Mouse (Mus musculus) right cerebral cortex, postnatal 25 days (tissue): ENCODE results near the gene Col1a2.

Experiments used
- DNase-seq: peaks from one replicate; pipeline ENCODE4 v3.0.0; 2022

Gene Col1a2

DNA sequence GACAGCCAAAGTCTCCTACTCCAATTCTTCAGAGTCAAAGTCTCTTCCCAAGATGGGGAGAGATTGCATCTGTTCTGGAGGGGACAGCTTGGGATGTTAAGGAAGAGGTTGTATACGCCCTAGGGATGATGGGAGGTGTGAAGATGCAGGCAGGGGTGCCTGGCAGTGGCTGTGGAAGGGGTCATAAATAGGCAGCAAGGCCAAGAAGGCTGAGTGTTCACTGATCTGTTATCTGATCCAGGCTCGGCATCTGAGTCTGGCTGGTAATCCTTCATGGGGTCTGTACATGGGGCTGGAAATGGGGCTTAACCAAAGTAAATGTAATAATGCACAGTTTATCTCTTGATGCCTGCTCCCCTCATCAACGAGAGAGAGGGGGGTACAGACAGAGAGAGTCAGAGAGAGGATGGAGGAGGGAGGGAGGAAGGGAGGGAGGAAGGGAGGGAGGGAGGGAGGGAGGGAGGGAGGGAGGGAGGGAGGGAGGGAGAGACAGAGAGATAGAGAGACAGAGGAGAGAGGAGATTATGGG lies at the start of gene Col1a2:
Gene Col1a2, plus strand, starts transcription at position 212 of the 529 bp plus-strand sequence.
- no peak for DNase-seq

GRCm38 (mm10) chr6:4455518-4455917 lies 49.1 kb upstream of the Col1a2 start:
- no peak for DNase-seq

DNA sequence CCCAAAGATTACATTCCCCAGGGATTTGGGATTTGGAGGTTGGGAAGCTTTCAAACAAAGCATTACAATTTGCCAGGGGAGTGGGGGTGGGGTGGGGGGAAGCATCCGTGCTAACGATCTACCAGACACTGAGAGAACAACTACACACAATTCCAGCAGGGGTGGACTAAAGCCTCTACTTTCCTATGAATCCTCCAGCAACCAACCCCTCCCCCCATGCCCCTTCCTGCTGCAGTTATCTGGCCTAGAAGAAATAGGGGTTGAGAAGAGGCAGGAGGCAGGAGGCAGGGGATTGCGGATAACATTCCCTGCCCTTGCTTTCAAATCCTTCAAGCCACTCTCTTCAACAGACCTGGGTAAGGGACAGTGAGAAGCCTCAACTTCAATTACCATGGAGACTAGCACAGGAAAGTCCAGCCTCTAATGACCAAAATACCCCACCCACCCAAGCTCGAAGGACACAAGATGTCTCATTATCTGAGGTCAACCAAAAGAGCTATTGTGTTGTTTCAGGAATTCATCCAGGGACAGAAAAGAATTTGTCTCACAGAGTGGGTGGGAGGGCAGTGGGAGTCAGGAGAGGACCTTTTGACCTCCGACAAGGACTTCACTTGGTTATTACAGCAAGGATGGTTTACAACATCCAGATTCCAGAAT lies 48.5 kb upstream of the Col1a2 start:
- DNase-seq: no peak

DNA sequence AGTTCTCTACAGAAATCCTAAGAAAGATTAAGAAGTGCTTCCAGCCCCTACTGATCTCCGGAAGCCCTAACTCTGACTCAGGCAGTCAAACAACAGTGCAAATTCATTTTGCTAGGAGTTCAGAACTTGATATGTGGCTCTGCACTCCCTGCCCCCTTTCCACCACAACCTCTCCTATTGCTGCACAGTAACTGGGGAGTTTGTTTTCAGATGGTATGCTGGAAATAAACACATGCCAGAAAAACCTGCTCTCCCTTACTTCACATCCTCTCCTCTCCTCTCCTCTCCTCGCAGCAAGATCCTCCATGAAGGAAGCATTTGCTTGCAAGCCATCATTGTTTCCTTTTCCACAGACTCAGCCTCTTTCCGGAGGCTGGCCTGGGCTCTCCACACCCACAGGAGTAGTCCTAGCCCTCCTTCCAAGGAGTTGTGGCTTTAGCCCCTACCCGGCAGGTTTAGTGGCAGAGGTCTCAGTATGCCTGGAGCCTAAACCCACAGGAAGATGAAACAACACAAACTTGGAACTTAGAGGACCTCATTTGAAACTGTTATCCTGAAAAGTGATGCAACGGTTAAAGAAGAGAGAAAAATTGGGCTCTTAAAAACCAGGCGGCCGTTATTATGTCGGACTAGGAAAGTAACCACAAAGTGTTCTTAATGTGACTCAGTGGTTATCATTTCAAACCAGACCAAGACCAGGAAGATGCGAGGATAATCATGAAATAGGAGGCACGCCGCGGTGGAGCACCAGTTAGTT lies 47.7 kb upstream of the Col1a2 start:
- DNase-seq: no peak

DNA sequence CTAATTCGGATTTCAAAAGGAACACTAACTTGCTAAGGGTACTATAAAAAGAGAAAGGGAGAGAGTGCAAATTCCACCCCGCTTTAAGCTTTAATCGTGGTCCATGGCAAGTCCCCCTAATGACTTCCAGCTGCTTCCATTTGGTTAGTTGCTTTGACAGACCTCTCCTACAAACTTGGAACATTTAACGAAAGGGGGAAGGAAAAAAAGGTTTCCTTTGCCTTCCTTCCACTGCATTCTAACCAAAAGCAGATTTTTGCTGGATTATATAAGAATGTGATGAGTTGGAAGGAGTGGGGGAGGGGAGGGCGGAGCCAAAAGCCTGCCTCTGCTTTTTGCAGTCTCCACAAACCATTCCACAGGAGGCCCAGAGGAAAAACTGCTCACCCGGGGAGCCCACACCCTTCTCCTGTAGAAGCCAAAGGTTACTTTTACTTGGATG lies 47.0 kb upstream of the Col1a2 start:
- no peak for DNase-seq

DNA sequence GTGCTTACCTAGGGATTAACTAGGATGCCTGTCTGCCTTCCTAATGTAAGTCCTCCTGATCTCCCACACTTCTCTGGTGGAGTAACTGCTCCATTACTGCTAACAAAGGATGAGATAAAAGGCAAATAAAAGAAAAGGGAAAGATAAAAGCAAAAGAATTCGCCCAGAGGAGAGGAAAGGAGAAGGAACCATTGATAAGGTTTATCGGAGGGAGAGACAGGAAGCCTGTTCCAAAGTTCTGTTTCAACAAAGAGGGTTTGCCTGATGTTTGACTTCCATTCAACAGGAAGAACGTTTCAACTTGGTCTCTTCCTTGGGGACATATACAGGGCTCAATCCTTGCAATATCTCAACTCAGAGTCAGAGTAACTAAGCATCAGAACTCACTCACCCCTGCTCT lies 39.3 kb upstream of the Col1a2 start:
- DNase-seq: no peak

DNA sequence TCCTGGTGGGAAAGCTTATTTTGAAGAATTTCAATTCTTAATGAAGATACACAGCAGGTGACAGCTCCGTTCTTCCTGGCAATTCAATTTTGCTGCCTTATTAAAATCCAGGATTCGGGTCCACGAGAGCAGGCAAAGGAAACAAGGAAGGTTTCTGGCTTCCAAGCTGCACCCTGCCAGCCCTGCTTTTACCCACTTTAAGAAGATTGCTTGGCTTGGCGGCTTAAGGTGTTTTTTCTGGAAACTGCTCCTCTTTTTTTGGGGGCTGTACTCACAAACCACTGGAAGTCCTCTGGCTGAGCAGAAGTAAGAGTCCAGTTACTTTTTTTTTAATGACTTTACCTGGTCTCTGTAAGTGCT lies 21.1 kb upstream of the Col1a2 start:
- no peak for DNase-seq

GRCm38 (mm10) chr6:4483937-4484601 lies 20.5 kb upstream of the Col1a2 start:
- no peak for DNase-seq

GRCm38 (mm10) chr6:4488349-4488748 lies 16.3 kb upstream of the Col1a2 start:
- DNase-seq: no peak

DNA sequence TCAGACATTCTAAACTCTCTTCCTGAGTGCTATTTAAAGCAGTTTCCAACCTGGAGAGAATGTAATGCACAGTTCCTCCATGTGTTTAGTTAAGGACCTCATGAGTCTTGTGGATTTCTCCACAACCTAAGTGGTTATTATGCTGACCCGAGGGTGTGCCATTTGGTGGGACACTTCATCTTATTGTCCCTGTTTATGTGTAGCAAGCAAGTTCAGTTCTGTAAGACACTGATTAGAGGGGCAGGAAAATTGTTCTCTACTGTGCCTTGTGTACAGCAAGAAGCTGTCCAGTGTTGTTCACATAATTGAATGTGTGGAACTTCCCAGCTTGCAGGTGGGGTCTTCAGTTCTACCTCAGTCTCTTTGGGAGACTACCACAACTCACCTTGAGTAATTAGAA lies 15.6 kb upstream of the Col1a2 start:
- DNase-seq: no peak

GRCm38 (mm10) chr6:4489366-4490245 lies 15.0 kb upstream of the Col1a2 start:
- DNase-seq: no peak

DNA sequence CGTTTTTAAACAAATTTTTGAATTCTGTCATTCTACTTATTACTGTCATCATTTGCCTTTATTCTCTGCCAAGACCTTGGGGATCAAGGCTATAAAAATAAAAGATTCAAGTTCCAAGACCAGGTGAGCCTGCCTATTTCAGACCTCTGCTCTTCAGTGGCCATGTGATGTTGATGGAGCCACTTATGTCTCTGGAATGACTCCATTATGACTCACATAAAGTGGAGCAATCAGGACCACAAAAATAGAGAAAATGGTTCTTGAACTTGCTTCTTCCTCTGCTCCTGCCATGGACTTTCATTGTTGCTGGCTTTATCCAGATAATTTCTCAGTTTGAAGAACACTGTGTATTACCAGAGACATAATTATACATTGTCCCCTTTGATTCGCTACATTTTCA lies 10.9 kb upstream of the Col1a2 start:
- no peak for DNase-seq

DNA sequence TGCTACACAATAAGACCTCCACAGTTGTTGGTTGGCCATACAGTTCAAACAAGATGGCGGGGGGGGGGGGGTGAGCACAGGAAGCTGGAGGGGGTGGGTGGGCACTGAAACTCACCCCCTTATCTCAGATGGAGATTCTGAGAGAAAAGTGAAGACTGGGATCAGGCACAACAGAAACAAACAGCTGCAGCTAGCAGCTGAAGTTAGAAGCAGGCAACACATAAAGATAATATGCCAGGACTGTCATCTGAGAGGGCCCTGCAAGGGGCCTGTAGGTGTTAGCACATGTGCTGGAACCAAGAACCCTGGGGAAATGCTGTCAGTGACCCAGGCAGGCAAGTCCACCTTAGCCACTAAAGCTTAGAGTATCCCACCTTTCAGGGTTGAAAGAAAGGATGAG lies 8.2 kb upstream of the Col1a2 start:
- no peak for DNase-seq

DNA sequence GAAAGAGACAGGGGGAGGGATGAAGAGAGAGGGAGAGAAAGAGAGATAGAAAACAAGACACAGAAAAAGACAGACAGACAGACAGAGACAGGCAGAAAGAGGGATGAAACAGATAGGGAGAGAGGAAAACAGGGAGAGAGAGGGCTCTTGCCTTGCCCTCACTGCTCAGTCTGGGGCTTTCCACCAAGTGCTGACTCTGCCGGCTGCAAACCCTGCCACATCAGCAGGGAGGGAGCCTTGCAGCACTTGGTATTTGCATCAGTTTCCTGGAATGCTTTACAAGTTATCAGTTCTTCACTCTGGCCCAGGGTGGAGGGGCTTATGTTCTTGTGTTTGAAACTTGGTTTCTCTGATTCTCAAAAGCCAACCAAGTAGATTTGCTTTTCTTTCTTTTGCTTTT lies 1.5 kb upstream of the Col1a2 start:
- no peak for DNase-seq

DNA sequence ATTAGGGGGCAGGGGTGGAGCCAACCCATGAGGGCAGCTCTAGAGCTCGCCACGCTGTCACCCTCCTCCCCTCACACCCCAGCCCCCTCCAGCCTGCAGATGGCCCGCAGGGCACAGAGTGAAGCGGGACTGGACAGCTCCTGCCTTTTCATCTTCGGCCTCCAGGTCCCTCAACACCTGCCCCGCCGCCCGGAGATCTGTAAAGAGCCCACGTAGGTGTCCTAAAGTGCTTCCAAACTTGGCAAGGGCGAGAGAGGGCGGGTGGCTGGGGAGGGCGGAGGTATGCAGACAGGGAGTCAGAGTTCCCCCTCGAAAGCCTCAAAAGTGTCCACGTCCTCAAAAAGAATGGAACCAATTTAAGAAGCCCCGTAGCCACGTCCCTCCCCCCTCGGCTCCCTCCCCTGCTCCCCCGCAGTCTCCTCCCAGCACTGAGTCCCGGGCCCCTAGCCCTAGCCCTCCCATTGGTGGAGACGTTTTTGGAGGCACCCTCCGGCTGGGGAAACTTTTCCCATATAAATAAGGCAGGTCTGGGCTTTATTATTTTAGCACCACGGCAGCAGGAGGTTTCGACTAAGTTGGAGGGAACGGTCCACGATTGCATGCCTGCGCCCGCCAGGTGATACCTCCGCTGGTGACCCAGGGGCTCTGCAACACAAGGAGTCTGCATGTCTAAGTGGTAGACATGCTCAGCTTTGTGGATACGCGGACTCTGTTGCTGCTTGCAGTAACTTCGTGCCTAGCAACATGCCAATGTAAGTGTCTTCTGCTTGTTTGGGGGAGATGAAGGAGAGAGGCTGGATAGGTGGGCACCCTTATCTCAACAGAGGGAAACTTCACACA lies 764 bp downstream of the Col1a2 start:
- no peak for DNase-seq

GRCm38 (mm10) chr6:4506106-4506505 lies 1.5 kb downstream of the Col1a2 start:
- no peak for DNase-seq

DNA sequence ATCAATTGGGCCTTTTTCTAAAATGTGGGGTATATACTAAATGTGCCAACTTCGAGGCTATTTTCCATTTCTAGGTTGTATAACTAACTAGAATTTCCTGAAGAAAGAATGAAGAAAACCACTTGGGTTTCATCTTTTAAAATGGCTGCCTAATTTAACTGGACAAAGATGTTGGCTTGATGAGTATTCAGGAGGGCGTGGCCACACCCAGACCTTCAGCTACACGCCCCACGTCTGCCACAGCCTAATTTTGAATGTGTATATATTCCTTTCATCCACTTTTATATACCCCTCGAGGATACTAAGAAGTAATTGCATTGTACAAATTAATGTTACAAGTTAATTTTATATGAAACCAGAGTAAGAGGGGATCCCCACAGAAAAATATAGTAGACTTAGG lies 2.2 kb downstream of the Col1a2 start:
- no peak for DNase-seq

GRCm38 (mm10) chr6:4507323-4507722 lies 2.7 kb downstream of the Col1a2 start:
- DNase-seq: no peak

GRCm38 (mm10) chr6:4508279-4508678 lies 3.7 kb downstream of the Col1a2 start:
- DNase-seq: no peak

DNA sequence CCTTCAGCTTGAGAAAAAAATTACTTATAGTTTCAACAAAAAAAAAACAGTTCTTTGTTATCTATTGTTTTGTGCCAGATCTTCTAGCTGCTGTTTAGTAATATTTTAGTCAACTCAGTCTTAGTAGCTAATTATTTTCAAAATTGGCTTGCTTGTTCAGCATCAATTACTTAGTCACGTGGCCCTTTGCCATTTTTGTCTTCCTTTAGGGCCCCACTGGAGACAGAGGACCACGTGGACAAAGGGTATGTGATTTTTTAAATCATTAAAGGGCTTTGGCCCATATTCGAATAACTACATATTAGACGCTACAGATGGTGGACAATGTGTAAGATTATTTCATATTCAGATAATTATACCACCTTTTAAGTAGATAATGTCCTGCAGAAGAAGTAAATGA lies 4.8 kb downstream of the Col1a2 start:
- no peak for DNase-seq

DNA sequence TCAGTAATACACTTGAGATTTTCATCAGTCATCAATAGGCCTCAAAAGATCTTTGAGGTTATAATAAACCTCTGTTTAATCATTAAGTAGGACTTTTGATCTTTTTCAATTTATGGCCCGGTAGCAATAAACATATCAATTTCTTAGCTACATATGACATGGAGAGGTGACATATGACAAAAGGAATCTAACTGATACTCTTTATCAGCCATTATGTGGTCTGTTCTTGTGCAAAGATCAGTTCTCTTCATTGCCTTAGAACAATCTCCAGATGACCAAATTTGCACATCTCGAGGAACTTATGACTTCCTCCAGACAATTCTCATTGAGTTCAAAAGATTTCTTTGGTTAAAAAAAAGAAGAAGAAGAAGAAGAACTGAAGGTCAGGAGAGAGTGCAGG lies 10.1 kb downstream of the Col1a2 start:
- DNase-seq: no peak

GRCm38 (mm10) chr6:4521031-4521430 lies 16.4 kb downstream of the Col1a2 start:
- DNase-seq: no peak
